ENCODE assay signal across 30 mouse cellular contexts in the genomic region with DNA sequence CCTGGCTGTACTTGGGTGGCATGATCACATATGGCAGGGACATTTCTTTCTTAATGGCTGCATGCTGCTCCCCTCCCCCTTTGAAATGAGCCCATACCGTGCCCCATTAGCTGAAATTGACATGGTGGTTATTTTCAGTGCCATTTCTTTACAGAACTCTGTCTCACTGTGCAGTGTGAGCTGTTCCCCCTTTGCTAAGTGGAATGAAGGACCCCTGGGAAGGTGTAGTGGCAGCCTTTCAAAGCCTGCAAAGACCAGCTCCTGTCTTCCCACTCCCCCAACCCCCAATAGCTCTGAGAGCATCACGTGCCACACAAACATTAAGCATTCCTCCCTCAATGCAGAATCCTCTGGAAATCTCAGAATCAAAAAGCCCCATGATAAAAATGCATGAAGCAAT. TPM values are rescaled to one million over a fixed set of nuclear protein-coding genes. Genes with fewer than 3 reads are reported as not detected.
DNase-seq lines count a peak whose midpoint lies in the region; ATAC-seq and TF ChIP-seq lines count a peak whose summit lies in the region.
"Had no signal": no experiment of that assay in that cellular context is flagged by ENCODE, and none has a peak within 500 bp of the region (broad histone marks: within the 10 kb centered on the region; RNA-seq: fewer than 3 reads in every experiment).

No protein-coding gene starts in this region.

- 53% methylated on average over 2 of the region's 2 CpGs for WGBS in midbrain, embryonic 13.5 days
- 40% methylated on average over 2 of the region's 2 CpGs for WGBS in midbrain, postnatal 0 days
- WGBS in neural tube, embryonic 14.5 days, result 50% methylated on average over 2 of the region's 2 CpGs
- 68% methylated on average over 2 of the region's 2 CpGs for WGBS in kidney, embryonic 14.5 days

- H3K9ac ChIP-seq in midbrain, embryonic 13.5 days (replicated peaks), result no peak overlapping the region
- no peak overlapping the region for H3K9ac ChIP-seq in midbrain, postnatal 0 days (replicated peaks; ENCODE audit: low read length, poor library complexity, severe bottlenecking)
- H3K9ac ChIP-seq in neural tube, embryonic 14.5 days (replicated peaks; ENCODE audit: low read depth, low read length), result no peak overlapping the region
- H3K9ac ChIP-seq in kidney, embryonic 14.5 days (ENCODE audit: low read depth, low read length), result no peak overlapping the region
- H3K9ac ChIP-seq: embryonic facial prominence, embryonic 13.5 days; forebrain, embryonic 13.5 days; forebrain, postnatal 0 days; heart, embryonic 13.5 days had no signal

- DNase-seq in heart, adult 11 months, result peak; percentile 24
- no peak for DNase-seq in heart, adult 9 months (ENCODE audit: low spot score in 2 of 2)
- no peak for DNase-seq in midbrain, postnatal 0 days (ENCODE audit: low spot score)
- no peak for DNase-seq in neural tube, embryonic 10.5 days (ENCODE audit: extremely low spot score, low spot score)
- DNase-seq: adrenal gland, postnatal 10 days; B cell, adult 2 months; cerebellum, adult 11-12 months; cerebellum, adult 8-10 months; cerebellum, postnatal 36 days; embryo, embryonic 11 days; forebrain, postnatal 0 days; gastrocnemius, adult 2 months; gastrocnemius, postnatal 14 days; heart, adult 18-20 months; heart, postnatal 14 days; heart, postnatal 4 days had no signal

- no peaks in the 10 kb centered on the region for H3K27me3 ChIP-seq in midbrain, embryonic 13.5 days
- H3K27me3 ChIP-seq in midbrain, postnatal 0 days (ENCODE audit: insufficient read depth, low read length), result no peaks in the 10 kb centered on the region
- H3K27me3 ChIP-seq in neural tube, embryonic 14.5 days (ENCODE audit: control insufficient read depth, insufficient read depth, low read length), result no peaks in the 10 kb centered on the region
- no peaks in the 10 kb centered on the region for H3K27me3 ChIP-seq in kidney, embryonic 14.5 days (ENCODE audit: control insufficient read depth, insufficient read depth, low read length)
- H3K27me3 ChIP-seq: forebrain, embryonic 13.5 days; heart, embryonic 13.5 days; Patski had no signal

- no peak for TF ChIP-seq CTCF in midbrain, postnatal 0 days (IDR thresholded peaks at IDR 0.05)

- peak; percentile 65 for ATAC-seq in midbrain, embryonic 13.5 days
- ATAC-seq in midbrain, postnatal 0 days (ENCODE audit: low FRiP score), result no peak
- peak; percentile 34; the same call in 1 of the 2 replicates for ATAC-seq in neural tube, embryonic 14.5 days (ENCODE audit: low read depth)
- ATAC-seq in kidney, embryonic 14.5 days (ENCODE audit: low FRiP score, low TSS enrichment), result no peak
- ATAC-seq: forebrain, embryonic 13.5 days; forebrain, postnatal 0 days; Patski had no signal

- H3K4me3 ChIP-seq in midbrain, embryonic 13.5 days (replicated peaks), result no peak overlapping the region
- H3K4me3 ChIP-seq in midbrain, postnatal 0 days (ENCODE audit: low read depth, low read length), result no peak overlapping the region
- no peak overlapping the region for H3K4me3 ChIP-seq in neural tube, embryonic 14.5 days (ENCODE audit: low read depth, low read length)
- H3K4me3 ChIP-seq in kidney, embryonic 14.5 days (ENCODE audit: low read length), result no peak overlapping the region
- H3K4me3 ChIP-seq: embryonic facial prominence, embryonic 10.5 days; embryonic facial prominence, embryonic 13.5 days; erythroblast, embryonic 14.5 days; forebrain, embryonic 13.5 days; gastrocnemius, adult 2 months; heart, embryonic 10.5 days; heart, embryonic 13.5 days had no signal

- H3K36me3 ChIP-seq in midbrain, embryonic 13.5 days, result no peaks in the 10 kb centered on the region
- no peaks in the 10 kb centered on the region for H3K36me3 ChIP-seq in midbrain, postnatal 0 days (ENCODE audit: insufficient read depth, low read length)
- H3K36me3 ChIP-seq in neural tube, embryonic 14.5 days (ENCODE audit: control insufficient read depth, insufficient read depth, low read length), result no peaks in the 10 kb centered on the region
- H3K36me3 ChIP-seq in kidney, embryonic 14.5 days (ENCODE audit: control insufficient read depth, insufficient read depth, low read length), result no peaks in the 10 kb centered on the region
- H3K36me3 ChIP-seq: embryonic facial prominence, embryonic 10.5 days; embryonic facial prominence, embryonic 13.5 days; G1E; heart, embryonic 10.5 days; heart, embryonic 13.5 days had no signal

- peaks cover 11% of the 10 kb centered on the region for H3K4me1 ChIP-seq in midbrain, embryonic 13.5 days (replicated peaks)
- no peaks in the 10 kb centered on the region; the same call in 1 of the 2 replicates for H3K4me1 ChIP-seq in midbrain, postnatal 0 days (ENCODE audit: insufficient read depth, low read length)
- H3K4me1 ChIP-seq in neural tube, embryonic 14.5 days (ENCODE audit: control insufficient read depth, insufficient read depth, low read length), result no peaks in the 10 kb centered on the region
- H3K4me1 ChIP-seq in kidney, embryonic 14.5 days (ENCODE audit: control insufficient read depth, insufficient read depth, low read length), result no peaks in the 10 kb centered on the region
- H3K4me1 ChIP-seq: embryonic facial prominence, embryonic 13.5 days; heart, embryonic 10.5 days; heart, embryonic 13.5 days had no signal

- no peaks in the 10 kb centered on the region for H3K9me3 ChIP-seq in midbrain, embryonic 13.5 days
- H3K9me3 ChIP-seq in midbrain, postnatal 0 days (ENCODE audit: low read length), result 0 out of 2 replicates have a peak, but pooled peaks cover 2% of the 10 kb centered on the region
- H3K9me3 ChIP-seq in neural tube, embryonic 14.5 days (ENCODE audit: control insufficient read depth, low read length), result no peaks in the 10 kb centered on the region; the same call in none of the 2 replicates
- no peaks in the 10 kb centered on the region for H3K9me3 ChIP-seq in kidney, embryonic 14.5 days (ENCODE audit: control insufficient read depth, low read length)
- H3K9me3 ChIP-seq: forebrain, embryonic 13.5 days; heart, embryonic 10.5 days had no signal

- H3K27ac ChIP-seq in midbrain, embryonic 13.5 days, result peak overlapping the region; percentile 35; the same call in 1 of the 2 replicates
- H3K27ac ChIP-seq in midbrain, postnatal 0 days (ENCODE audit: low read depth, low read length), result no peak overlapping the region
- no peak overlapping the region for H3K27ac ChIP-seq in neural tube, embryonic 14.5 days (ENCODE audit: low read depth, low read length)
- no peak overlapping the region for H3K27ac ChIP-seq in kidney, embryonic 14.5 days (ENCODE audit: low read depth, low read length)
- H3K27ac ChIP-seq: embryonic facial prominence, embryonic 10.5 days; embryonic facial prominence, embryonic 13.5 days; forebrain, embryonic 13.5 days; gastrocnemius, adult 2 months; heart, embryonic 10.5 days; heart, embryonic 13.5 days had no signal

- no peak overlapping the region for H3K4me2 ChIP-seq in midbrain, embryonic 13.5 days (replicated peaks)
- H3K4me2 ChIP-seq in midbrain, postnatal 0 days (ENCODE audit: low read depth, low read length, poor library complexity, severe bottlenecking), result no peak overlapping the region
- no peak overlapping the region for H3K4me2 ChIP-seq in neural tube, embryonic 14.5 days (ENCODE audit: low read depth, low read length)
- H3K4me2 ChIP-seq in kidney, embryonic 14.5 days (replicated peaks; ENCODE audit: low read depth, low read length), result no peak overlapping the region
- H3K4me2 ChIP-seq: embryonic facial prominence, embryonic 13.5 days; forebrain, embryonic 13.5 days; heart, embryonic 13.5 days had no signal

RNA-seq across cellular contexts. Expression of gene Hs3st4, which starts 50.7 kb away (rescaled TPM):
- polyA plus RNA-seq in midbrain, embryonic 13.5 days (2015; fragmentation: Nextera tagmentation; extraction: Ambion mirVana), result 7.6 and 8.8 TPM in 2 replicates
- total RNA-seq in midbrain, postnatal 0 days (2014; rRNA removed), result 38.6 and 46.9 TPM in 2 replicates
- polyA plus RNA-seq in midbrain, postnatal 0 days (2015; fragmentation: Nextera tagmentation; extraction: Ambion mirVana), result 19.8 and 22.5 TPM in 2 replicates
- 6.3 and 11.0 TPM in 2 replicates for polyA plus RNA-seq in neural tube, embryonic 14.5 days (2014; fragmentation: Nextera tagmentation; extraction: Ambion mirVana)
- 0.06 and 0.08 TPM in 2 replicates for polyA plus RNA-seq in kidney, embryonic 14.5 days (2014; fragmentation: Nextera tagmentation; extraction: Ambion mirVana)
- total RNA-seq: adrenal gland, adult 18-20 months; CH12.LX; G1E; gastrocnemius, adult 2 months; gastrocnemius, postnatal 14 days; heart, postnatal 14 days had no signal
- polyA plus RNA-seq: erythroblast, embryonic 14.5 days; G1E; intestine, embryonic 14.5 days had no signal

Comparison
In these comparisons a context has a peak if more than half of its experiments do, and no peak if none do; other contexts are left out.
1. ATAC-seq: peak in midbrain, embryonic 13.5 days (single experiment) and neural tube, embryonic 14.5 days (single experiment); none in midbrain, postnatal 0 days (single experiment) and kidney, embryonic 14.5 days (single experiment).